17 mouse cellular contexts compared by ENCODE assay signal in genomic region chr1:172337411-172338185, GRCm38 (mm10). TPM values are rescaled to one million over a fixed set of nuclear protein-coding genes. Genes with fewer than 3 reads are reported as not detected.
"Had no signal": no experiment of that assay in that cellular context is flagged by ENCODE, and none has a peak within 500 bp of the region (broad histone marks: within the 10 kb centered on the region; RNA-seq: fewer than 3 reads in every experiment).

No protein-coding gene starts in this region.

- H3K9ac ChIP-seq: kidney, embryonic 15.5 days; liver, embryonic 15.5 days; midbrain, embryonic 13.5 days had no signal

- H3K9me3 ChIP-seq: kidney, embryonic 15.5 days; limb, embryonic 10.5 days; liver, embryonic 15.5 days; midbrain, embryonic 13.5 days had no signal

- H3K4me3 ChIP-seq: kidney, embryonic 15.5 days; left cerebral cortex, adult 2 months; limb, embryonic 10.5 days; liver, embryonic 15.5 days; midbrain, embryonic 13.5 days; myocyte had no signal

- H3K4me2 ChIP-seq: kidney, embryonic 15.5 days; liver, embryonic 11.5 days; liver, embryonic 15.5 days; midbrain, embryonic 13.5 days had no signal

- H3K36me3 ChIP-seq: kidney, embryonic 15.5 days; limb, embryonic 10.5 days; liver, embryonic 15.5 days; midbrain, embryonic 13.5 days had no signal

- ATAC-seq: lung, postnatal 0 days; midbrain, embryonic 13.5 days had no signal

- DNase-seq: kidney, postnatal 14 days; lung, adult 2 months; lung, postnatal 36 days; right cerebral cortex, postnatal 25 days; thymus, postnatal 4 days had no signal

- H3K27ac ChIP-seq: kidney, embryonic 15.5 days; left cerebral cortex, adult 2 months; limb, embryonic 10.5 days; liver, embryonic 15.5 days; midbrain, embryonic 13.5 days; stomach, postnatal 0 days had no signal

RNA-seq across cellular contexts. Expression of gene Kcnj10, which starts 3.4 kb away (rescaled TPM):
- total RNA-seq: neutrophil, adult 5-6 weeks had no signal
- polyA plus RNA-seq: myocyte had no signal

RNA-seq across cellular contexts. Expression of gene Kcnj9, which starts 8.5 kb away (rescaled TPM):
- total RNA-seq: megakaryocyte progenitor cell, adult 5-6 weeks; neutrophil, adult 5-6 weeks had no signal
- polyA plus RNA-seq: kidney, embryonic 15.5 days; limb, embryonic 10.5 days; liver, embryonic 15.5 days; lung, adult 2 months; lung, postnatal 0 days; small intestine, adult 2 months had no signal

RNA-seq across cellular contexts. Expression of gene Atp1a2, which starts 39.7 kb away (rescaled TPM):
- total RNA-seq: megakaryocyte progenitor cell, adult 5-6 weeks; neutrophil, adult 5-6 weeks had no signal
